Mouse (Mus musculus): ENCODE data around the gene Lrwd1. TPM values are rescaled to one million over a fixed set of nuclear protein-coding genes. Genes with fewer than 3 reads are reported as not detected.
A peak's percentile ranks its signal among the peaks of the same experiment; 100 is the strongest.
"Not testable (repeated sequence)": the region's sequence is repeated elsewhere in the genome, so short reads cannot be mapped to it uniquely, and the experiment has no call there.

Gene Lrwd1
- total RNA-seq, 2 experiments from 2014 or later, result 17.6 to 21.0 TPM

DNA sequence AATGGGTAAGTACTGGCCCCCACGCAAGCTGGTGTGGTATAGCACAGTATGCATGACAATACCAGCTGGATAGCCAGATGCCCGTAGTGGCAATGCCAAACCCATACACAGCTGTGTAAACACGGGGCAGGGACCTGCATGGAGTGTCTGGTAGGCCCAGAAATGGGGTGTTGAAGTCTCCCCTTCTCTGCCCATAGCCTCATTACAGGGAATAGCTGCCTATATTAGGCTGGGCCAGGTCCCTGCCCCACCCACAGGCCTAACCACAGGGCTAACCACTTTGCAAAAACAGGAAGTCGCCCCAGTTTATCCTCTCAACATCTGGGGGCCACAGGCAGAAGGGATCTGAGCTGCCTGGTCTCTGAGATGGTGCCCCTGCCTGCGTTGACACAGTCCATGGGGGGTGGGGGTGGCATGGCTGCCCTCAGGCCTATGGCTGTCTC lies 13.3 kb upstream of the Lrwd1 start:
- not testable (repeated sequence) for DNase-seq (ENCODE audit: low spot score in 2 of 2)

GRCm38 (mm10) chr5:136147704-136148103 lies 11.8 kb upstream of the Lrwd1 start:
- DNase-seq (ENCODE audit: low spot score in 2 of 2), result no peak

DNA sequence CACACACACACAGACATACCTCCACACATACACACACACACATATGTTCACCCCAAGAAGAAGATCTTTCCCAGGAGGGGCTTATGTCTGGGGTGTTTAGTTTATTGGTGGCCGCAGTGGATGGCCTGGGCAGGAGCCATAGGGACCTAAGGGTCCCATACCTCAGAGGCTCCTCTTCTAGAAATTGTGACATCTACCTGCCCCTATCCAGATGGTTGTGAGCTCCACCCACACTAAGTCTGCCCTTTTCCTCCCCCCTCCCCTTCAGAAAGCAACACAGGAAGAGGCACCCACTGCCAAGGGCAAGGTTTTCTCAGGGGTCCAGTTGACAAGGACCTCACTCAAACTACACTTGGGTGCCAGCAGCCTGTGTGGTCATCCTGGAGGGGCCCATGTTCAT lies 11.1 kb upstream of the Lrwd1 start:
- DNase-seq (ENCODE audit: low spot score in 2 of 2), result no peak

- DNase-seq (ENCODE audit: low spot score in 2 of 2), result no peak
These were observed 8.9 kb upstream of the Lrwd1 start for GRCm38 (mm10) chr5:136144606-136145430.

DNA sequence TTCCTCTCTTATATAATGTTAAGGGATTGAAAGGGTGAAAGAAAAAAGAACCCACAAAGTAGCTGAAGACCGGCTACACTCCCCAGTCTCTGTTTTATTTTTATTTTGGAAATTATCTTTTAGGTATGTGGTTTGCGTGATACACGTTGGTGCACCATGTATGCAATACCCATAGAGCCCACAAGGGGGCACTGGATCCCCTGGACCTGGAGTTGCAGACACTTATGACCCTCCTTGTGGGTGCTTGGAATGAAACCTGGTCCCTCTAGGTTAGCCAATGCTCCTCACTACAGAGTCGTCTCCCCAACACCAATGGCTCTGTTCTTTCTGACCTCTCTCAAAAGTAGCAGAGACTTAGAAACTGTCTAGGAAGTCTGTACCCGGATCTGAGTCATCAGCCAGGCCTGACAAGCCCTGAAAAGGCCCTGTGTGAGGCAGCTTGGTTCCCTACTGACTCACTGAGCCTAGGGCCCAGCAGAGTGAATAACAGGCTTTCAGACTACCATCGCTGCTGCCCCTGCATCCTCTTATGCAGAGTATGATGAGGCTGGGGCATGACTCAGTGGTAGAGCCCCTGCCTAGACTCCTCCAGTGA lies 7.4 kb upstream of the Lrwd1 start:
- no peak for DNase-seq (ENCODE audit: low spot score in 2 of 2)

- DNase-seq (ENCODE audit: low spot score in 2 of 2), result no peak
These were observed 6.9 kb upstream of the Lrwd1 start for GRCm38 (mm10) chr5:136142746-136143145.

DNA sequence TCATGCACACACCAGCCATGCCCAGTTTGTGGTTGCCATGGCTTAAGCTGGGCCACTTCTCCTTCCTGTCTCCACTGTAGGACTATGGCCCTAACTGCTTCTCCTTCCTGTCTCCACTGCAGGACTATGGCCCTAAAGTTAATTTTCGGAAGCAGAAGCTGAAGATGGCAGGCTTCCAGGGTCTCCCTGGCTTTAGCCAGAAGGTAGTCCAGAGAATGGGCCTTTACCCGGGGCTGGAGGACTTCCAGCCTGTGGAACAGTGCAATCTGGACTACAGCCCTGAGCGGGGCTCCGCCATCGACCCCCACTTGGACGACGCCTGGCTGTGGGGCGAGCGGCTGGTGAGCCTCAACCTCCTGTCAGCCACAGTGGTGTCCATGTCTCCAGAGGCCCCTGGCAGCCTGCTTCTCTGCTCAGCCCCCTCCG lies 4.2 kb upstream of the Lrwd1 start:
- no peak for DNase-seq (ENCODE audit: low spot score in 2 of 2)

- DNase-seq (ENCODE audit: low spot score in 2 of 2), result no peak
These were observed 3.5 kb upstream of the Lrwd1 start for GRCm38 (mm10) chr5:136139393-136139792.

DNA sequence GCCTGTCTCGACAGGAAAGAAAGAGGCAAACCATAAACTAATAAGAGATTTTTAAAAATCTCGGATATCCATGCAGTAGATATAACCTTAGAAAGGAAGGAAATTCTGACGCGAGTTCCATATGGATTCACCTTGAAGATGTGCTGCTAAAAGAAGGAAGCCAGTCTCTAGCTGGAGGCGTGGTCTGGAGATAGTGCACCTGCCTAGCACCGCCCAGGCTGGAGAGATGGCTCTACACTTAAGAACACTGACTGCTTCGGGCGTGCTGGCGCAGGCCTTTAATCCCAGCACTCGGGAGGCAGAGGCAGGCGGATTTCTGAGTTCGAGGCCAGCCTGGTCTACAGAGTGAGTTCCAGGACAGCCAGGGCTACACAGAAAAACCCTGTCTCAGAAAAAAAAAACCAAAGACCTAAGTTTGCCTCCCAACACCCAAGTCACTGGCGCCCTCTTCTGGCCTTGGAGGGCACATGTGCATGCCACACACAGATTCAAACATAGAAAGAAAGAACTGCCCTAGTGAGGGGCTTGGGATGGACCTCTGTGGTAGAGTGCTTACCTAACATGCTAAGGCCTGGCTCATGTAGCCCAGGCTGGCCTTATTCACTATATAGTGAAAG lies 1.9 kb upstream of the Lrwd1 start:
- DNase-seq (ENCODE audit: low spot score in 2 of 2), result peak in 1 of 2 experiments; percentile 35

DNA sequence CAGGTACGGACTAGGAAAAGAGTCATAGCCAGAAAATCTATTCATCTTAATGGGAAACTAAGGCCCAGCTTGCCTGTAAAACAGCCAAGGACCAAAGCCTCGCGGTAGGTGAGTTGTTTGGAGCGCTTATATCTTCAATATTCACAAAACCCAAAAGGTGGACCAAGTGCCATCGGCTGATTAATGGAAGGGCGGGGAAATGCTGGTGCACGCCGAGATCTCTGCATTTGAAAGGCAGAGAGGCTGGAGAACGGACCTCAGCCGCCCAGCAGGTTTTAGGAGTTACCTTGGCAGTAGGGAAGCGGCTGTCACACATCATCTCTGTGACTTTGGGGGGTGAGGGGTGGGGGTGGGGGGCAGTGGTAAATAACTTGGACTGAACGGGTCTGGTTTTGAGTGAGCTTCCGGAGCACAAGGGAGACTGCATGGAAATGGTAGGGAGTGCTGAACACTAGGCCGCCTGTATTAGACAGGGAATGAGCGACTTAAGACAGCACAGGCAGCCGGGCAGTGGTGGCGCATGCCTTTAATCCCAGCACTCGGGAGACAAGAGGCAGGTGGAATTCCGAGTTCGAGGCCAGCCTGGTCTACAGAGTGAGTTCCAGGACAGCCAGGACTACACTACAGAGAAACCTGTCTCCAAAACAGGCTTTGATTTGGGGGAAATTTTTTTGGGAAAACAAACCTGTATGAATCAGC lies 567 bp upstream of the Lrwd1 start:
- no peak for DNase-seq (ENCODE audit: low spot score in 2 of 2)

DNA sequence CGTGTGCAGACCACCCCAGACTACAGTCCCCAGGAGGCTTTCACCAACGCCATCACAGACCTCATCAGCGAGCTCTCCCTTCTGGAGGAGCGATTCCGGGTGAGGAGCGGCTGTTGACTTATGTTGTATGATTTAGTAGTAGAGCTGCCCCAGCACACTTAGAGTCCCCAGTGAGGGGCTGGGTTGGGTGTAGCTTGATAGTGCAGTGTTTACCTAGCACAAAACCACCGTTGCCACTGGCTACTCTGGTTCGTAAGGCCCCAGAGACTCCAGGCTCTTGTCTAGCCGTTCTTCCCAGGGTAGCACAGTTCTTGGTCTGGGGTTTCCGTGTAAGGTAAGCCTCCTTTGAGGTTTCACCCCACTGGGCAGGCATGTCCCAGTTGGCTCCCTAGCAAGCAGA lies 13.7 kb downstream of the Lrwd1 start:
- DNase-seq (ENCODE audit: low spot score in 2 of 2), result no peak

GRCm38 (mm10) chr5:136116784-136117112 lies 19.1 kb downstream of the Lrwd1 start:
- no peak for DNase-seq (ENCODE audit: low spot score in 2 of 2)

DNA sequence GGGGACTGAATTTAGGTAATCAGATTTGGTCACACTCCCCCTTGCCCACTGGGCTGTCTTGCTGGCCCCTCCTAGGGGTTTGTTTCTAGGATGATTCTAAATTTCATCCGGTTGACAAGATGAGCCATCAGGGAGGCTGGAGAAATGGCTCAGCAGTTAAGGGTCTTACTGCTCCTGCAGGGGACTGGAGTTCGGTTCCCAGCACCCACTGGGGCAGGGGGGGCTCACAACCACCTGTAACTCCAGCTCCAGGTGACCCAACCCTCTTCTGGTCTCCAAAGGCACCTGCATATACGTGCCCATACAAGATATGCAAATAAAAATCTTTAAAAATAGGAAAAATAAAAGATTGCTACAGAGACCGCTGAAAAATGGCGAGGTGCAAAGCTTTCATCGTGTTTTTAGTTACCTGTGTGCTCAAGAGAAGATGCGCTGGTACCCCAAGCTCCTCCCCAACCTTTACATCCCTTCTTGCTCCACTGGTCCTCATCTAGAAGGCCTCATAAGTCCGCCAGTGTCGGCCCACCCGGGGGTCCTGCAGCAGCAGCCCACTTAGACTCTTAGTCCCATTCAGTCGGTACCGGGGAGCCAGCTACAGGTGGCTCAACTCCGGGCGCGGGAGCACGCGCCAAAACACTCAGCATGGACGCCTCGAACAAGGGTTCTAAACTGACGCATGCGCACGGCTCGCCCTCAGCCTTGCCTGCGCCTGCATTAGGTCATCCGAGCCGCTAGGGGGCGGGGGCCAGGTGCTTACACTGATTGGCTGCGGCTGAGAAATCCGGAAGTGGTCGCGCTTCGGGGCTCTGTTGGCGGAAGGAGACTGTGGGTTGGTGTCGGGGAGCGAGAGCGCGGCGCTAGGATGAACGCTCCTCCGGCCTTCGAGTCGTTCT lies 19.7 kb downstream of the Lrwd1 start, which contains the start of gene Polr2j:
Polr2j (plus strand) TSS at position 741 of the 893 bp plus-strand sequence.
- peak; percentile 93 to 98 for DNase-seq (ENCODE audit: low spot score in 2 of 2)

DNA sequence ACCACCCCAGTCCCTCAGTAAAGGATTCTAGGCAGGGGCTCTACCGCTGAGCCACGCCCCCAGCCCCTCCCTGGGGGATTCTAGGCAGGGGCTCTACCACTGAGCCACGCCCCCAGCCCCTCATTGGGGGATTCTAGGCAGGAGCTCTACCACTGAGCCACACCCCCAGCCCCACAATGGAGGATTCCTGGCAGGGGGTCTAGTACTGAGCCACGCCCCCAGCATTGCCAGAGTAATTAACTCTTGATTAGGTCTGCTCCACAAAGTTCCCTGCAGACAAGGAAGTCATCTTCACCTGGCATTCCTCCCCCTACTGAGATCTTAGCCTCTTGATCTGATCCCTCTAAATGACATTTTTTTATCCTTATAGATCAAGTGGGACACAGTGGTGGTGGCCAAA lies 22.3 kb downstream of the Lrwd1 start:
- DNase-seq (ENCODE audit: low spot score in 2 of 2), result not testable (repeated sequence)

DNA sequence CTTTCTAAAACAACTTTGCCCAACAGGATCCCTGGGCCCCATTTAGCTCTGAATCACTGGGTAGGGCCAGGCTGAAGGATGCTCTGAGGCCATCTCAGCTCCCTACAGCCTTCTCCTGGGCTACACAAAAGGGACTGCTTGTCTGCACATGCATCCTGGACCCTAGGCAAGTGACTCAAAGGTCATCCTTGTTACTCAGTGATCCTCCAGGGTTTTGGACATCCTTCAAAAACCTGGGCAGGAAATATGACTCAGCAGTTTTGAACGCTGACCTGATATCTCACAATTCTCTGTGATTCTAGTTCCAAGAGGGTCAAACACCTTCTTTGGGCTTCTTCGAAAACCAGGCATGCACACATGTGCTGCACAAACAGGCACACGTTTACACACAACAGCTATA lies 26.8 kb downstream of the Lrwd1 start:
- DNase-seq (ENCODE audit: low spot score in 2 of 2), result no peak

DNA sequence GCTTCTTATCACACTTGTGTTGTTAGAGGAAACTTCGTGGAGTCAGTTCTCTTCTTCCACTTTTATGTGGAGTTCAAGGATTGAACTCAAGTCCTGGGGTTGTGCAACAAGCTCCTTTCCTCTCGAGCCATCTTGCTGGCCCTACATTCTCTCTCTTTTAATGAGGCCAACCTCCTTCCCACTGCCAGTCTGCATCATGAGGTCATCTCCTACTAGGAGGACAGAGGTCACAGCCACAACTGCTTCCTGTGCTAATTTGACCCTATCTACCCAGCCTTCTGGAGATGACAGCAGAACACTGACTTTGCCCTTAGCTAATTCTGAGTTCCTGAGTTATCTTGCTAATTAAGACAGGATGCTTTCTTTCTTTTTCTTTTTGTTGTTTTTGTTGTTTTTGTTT lies 27.4 kb downstream of the Lrwd1 start:
- no peak for DNase-seq (ENCODE audit: low spot score in 2 of 2)

- no peak for DNase-seq (ENCODE audit: low spot score in 2 of 2)
These were observed 31.4 kb downstream of the Lrwd1 start for GRCm38 (mm10) chr5:136104511-136104910.

DNA sequence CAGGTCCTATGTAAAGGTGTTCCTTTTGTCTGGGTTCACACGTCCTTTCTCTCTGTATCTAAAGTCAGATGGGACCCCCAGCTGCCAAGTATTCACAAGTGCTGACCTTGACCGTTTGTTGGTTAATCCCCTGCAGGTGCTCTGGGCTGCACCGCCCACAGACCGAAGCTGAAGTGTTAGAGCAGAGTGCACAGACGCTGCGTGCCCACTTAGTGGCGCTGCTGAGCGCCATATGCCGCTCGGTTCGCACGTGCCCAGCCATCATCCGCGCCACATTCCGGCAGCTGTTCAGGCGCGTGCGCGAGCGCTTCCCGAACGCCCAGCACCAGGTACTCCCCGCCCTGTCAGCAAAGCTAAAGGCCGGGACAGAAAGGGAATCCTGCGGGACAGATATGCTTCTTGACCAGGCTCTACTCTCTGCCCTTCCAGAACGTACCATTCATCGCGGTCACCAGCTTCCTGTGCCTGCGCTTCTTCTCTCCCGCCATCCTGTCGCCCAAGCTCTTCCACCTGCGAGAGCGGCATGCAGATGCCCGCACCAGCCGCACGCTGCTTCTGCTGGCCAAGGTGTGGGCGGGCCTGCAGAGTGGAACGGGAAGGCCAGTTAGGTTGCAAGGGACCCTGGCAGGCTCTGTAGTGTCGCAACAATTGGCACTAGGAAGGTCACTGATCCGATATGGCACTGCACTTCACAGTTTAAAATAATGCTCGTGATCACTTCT lies 33.6 kb downstream of the Lrwd1 start:
- peak in 1 of 2 experiments; percentile 48 for DNase-seq (ENCODE audit: low spot score in 2 of 2)

DNA sequence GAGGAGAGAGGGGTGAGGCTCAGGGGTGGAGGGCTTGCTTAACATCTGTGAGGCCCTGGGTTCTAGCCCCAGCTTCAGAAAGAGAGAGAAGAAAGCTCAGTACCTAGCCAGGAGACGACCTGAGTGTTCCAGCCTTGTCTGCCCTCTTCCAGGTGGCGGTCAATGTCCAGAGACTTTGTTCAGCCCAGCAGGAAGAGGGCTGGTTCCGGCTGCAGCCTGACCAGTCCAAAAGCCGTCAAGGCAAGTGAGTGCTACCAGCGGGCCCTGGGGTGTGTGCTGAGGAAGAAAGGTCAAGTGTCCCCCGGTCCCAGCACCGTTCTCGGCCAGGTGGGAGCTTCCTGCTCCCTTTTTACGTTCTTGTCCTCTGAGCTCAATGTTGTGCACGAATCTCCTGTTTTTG lies 37.3 kb downstream of the Lrwd1 start:
- DNase-seq (ENCODE audit: low spot score in 2 of 2), result no peak

GRCm38 (mm10) chr5:136095089-136095488 lies 40.8 kb downstream of the Lrwd1 start:
- DNase-seq (ENCODE audit: low spot score in 2 of 2), result no peak
